Mouse (Mus musculus) urinary bladder, adult 18-20 months (tissue): Measurements from ENCODE around the gene Aggf1.
"Not testable (repeated sequence)": the region's sequence is repeated elsewhere in the genome, so short reads cannot be mapped to it uniquely, and the experiment has no call there.

Experiments used
- DNase-seq, 2 experiments: peaks; one replicate each; pipeline ENCODE4 v3.0.0; 2022; ENCODE audit warnings: low spot score in 2 of 2, mixed read lengths in 2 of 2

Gene Aggf1

GRCm38 (mm10) chr13:95374701-95375553 is at the start of gene Aggf1:
Aggf1 (minus strand) TSS chr13:95375352.
- peak; percentile 86 to 87 for DNase-seq

GRCm38 (mm10) chr13:95424932-95425331 is 49.8 kb upstream of the Aggf1 start:
- no peak for DNase-seq

- no peak for DNase-seq
Observed at GRCm38 (mm10) chr13:95419204-95419749, 44.1 kb upstream of the Aggf1 start.

- no peak for DNase-seq
Observed at GRCm38 (mm10) chr13:95418575-95419203, 43.5 kb upstream of the Aggf1 start.

- DNase-seq = no peak
Observed at GRCm38 (mm10) chr13:95412257-95412656, 37.1 kb upstream of the Aggf1 start.

GRCm38 (mm10) chr13:95393242-95393641 is 18.1 kb upstream of the Aggf1 start:
- DNase-seq = no peak

GRCm38 (mm10) chr13:95389866-95390865 is 15.0 kb upstream of the Aggf1 start:
- DNase-seq = peak; percentile 56 to 61

GRCm38 (mm10) chr13:95388226-95388625 is 13.1 kb upstream of the Aggf1 start:
- no peak for DNase-seq

GRCm38 (mm10) chr13:95382418-95382817 is 7.3 kb upstream of the Aggf1 start:
- DNase-seq = no peak

- peak in 1 of 2 experiments; percentile 53 for DNase-seq
Observed at GRCm38 (mm10) chr13:95378696-95379095, 3.5 kb upstream of the Aggf1 start.

GRCm38 (mm10) chr13:95376689-95377289 is 1.6 kb upstream of the Aggf1 start:
- DNase-seq = not testable (repeated sequence)

GRCm38 (mm10) chr13:95375554-95375914 is 382 bp upstream of the Aggf1 start:
- DNase-seq = no peak

- no peak for DNase-seq
Observed at GRCm38 (mm10) chr13:95366356-95366755, 8.8 kb downstream of the Aggf1 start.

GRCm38 (mm10) chr13:95363440-95363839 is 11.7 kb downstream of the Aggf1 start:
- no peak for DNase-seq

GRCm38 (mm10) chr13:95358223-95358622 is 16.9 kb downstream of the Aggf1 start:
- no peak for DNase-seq

GRCm38 (mm10) chr13:95348476-95348875 is 26.7 kb downstream of the Aggf1 start:
- no peak for DNase-seq

- peak; percentile 23 to 57 for DNase-seq
Observed at GRCm38 (mm10) chr13:95347018-95347696, 28.0 kb downstream of the Aggf1 start.

GRCm38 (mm10) chr13:95345869-95346268 is 29.3 kb downstream of the Aggf1 start:
- DNase-seq = no peak

GRCm38 (mm10) chr13:95343470-95343869 is 31.7 kb downstream of the Aggf1 start:
- DNase-seq = no peak

GRCm38 (mm10) chr13:95336122-95336677 is 39.0 kb downstream of the Aggf1 start:
- no peak for DNase-seq
